Mouse (Mus musculus) urinary bladder, adult 18-20 months (tissue): Measurements from ENCODE around the gene Scn4a.

Source experiments
- DNase-seq, 2 experiments: peaks; one replicate each; pipeline ENCODE4 v3.0.0; 2022; ENCODE audit warnings: low spot score in 2 of 2, mixed read lengths in 2 of 2

The Scn4a gene

DNA sequence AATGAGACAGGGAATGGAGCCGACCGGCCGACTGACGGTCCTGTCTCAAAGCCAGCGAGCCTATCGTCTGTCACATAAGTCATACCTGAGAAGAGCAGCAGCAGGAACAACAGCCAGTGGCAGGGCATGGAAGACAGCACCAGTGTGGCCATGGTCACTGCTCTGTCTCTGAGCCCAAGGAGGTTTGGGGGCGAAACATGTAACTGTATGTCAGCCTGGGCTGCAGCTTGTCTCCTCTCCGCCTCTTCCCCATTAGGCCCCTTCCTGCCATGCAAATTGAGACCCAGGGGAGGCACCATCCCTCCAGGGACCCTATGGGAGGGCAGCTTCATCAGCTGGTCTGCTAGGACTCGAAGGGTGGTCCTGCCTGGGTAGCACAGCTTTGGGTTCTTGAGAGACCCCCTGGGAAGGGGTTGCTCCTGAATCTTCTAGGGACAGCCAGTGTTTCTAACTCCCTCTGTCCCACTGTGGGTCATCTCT lies 38.7 kb downstream of the Scn4a start, which contains the start of gene Cd79b:
Cd79b (minus strand) TSS at position 430 of the 480 bp plus-strand sequence.
- no peak for DNase-seq

GRCm38 (mm10) chr11:106313533-106313932 lies 39.6 kb downstream of the Scn4a start:
- peak; percentile 11 to 33 for DNase-seq

DNA sequence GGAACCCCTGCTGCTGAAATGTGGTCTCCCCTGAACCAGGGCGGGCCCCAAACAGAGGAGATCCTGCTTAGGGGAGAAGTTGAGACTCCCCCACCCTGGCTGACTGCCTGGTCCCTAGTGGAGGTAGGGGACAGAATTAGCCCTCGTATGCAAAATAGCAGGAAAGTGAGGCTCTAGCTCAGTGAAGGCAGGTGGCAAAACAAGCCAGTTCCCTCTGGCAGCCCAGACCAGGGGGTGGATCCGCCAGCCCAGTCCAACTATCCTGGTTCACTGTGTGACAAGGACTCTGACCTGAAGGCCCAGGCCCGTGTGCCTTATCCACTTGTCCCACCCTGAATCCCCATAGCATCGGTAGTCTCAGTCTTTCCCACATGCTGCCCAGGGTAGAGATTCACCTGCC lies 43.0 kb downstream of the Scn4a start:
- DNase-seq, result no peak

GRCm38 (mm10) chr11:106308162-106308561 lies 44.9 kb downstream of the Scn4a start:
- DNase-seq, result no peak

DNA sequence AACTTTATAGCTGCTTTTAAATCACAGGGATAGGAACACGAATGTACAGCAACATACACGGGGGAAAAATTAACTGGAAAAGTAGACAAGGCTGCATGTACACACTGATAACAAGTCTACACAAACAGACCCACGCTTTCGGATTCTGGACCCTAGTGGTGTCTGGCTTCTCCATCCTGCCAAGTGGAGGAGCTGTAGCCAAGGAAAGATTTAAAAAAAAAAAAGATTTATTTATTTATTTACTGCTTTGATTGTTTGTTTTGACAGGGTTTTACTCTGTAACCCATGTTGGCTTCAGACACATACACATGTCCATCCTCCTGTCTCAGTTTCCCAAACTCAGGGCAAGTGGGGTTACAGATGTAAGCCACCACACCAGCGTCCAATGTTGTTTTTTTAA lies 45.7 kb downstream of the Scn4a start:
- no peak for DNase-seq

- no peak for DNase-seq
Measured at GRCm38 (mm10) chr11:106306758-106307157, 46.3 kb downstream of the Scn4a start.

DNA sequence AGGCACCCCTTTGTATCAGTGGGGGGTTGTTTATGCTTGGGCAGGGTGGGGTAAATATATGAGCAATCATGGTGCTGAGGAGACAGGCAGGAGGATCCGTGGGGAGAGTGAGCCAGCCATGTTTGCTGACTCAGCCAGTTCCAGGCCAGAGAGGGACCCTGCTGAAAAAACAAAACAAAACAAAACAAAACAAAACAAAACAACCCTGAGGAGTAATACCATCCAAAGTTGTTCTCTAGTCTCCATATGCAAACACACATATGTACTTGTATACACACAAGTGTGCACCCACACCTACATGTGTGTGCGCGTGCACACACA lies 47.1 kb downstream of the Scn4a start:
- no peak for DNase-seq

DNA sequence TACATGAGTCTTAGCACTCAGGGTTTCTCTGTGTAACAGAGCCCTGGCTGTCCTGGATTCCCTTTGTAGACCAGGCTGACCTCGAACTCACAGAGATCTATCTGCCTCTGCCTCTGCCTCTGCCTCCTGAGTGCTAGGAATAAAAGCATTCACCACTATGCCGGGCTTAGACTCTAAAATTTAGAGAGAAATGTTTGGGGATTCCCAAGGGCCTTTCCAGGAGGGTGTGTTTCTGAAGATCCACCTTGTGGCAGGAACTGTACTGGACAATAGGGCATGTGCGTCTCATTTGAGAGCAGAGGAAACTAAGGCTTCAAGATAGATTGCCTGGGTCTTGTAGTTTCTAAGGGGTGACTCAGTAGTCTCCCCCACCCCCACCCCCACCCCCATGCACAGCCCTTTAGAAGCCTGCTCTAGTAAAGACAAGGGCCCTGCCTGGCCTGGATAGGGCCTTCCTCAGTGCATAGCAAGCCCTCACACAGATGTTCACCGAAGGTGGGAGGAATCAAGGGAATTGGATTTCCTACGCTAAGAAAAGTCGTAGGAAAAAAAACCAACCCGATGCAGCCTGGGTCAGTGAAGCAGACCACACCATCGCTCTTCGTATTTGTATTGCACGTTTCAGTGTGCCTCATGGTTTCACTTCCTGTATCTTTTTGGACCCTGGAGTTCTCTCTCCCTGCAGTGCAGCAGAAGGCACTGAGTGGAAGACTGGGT lies 47.6 kb downstream of the Scn4a start:
- DNase-seq, result no peak

GRCm38 (mm10) chr11:106302634-106303033 lies 50.5 kb downstream of the Scn4a start:
- DNase-seq, result peak in 1 of 2 experiments; percentile 30

DNA sequence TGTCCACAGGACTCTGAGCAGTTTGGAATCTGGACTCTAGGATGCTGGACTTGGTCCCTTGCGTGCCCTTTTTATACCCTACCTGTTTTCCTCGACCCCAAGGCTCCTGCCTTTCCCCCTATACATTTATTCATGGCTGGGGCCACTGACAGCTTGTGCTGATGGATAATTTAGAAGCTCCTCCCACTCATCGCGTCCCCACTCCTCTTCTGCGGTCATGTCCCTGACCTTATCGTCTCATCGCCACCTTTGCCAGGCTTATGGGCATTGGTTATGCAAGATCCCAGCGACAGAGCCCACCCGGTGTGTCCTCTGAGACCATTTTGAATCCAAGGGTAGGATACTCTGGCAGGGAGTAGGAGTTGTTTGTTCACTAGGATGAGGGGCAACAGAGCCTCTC lies 51.3 kb downstream of the Scn4a start, which contains the start of gene Gh:
Gh (minus strand) TSS at position 101 of the 400 bp plus-strand sequence.
- no peak for DNase-seq

- no peak for DNase-seq
Measured at GRCm38 (mm10) chr11:106291861-106292260, 61.2 kb downstream of the Scn4a start.

- no peak for DNase-seq
Measured at GRCm38 (mm10) chr11:106290376-106290775, 62.7 kb downstream of the Scn4a start.

DNA sequence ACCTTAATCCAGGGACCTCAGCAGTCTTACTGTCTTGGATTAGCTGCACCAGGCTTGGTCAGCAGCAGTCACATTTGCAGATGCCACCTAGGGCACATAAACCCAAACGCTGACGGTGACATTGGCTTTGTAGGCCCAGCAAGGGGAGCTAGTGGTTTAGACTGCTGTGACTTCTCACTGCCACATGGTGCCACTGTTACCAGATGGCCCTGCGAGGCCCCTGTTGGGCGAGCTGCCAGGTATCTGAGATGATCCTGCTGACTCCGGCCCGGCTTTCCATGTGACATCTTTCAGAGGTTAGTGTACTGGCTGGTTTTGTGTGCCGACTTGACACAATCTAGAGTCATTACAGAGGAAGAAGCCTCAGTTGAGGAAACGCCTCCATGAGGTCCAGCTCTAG lies 63.7 kb downstream of the Scn4a start:
- DNase-seq, result no peak

DNA sequence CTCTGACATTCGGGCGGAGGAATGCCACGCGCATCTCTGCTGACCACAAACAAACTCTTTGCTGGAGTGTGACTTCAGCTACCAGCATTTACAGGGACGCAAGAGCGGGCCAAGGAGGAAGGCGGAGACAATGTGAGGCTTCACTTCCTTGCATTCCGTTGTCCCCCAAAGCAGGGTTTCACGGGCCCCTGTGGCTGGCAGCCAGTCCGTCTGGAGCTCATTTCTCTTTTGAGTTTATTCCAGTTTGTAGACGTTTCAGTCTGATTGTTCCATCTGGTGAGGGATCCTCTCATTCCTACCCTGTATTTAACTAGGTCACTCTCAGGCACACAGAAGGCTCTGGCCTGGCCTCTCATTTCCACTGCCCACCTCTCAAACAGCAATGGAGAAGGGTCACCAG lies 66.1 kb downstream of the Scn4a start:
- no peak for DNase-seq

GRCm38 (mm10) chr11:106286206-106286605 lies 66.9 kb downstream of the Scn4a start:
- no peak for DNase-seq

GRCm38 (mm10) chr11:106284126-106284525 lies 69.0 kb downstream of the Scn4a start:
- no peak for DNase-seq

GRCm38 (mm10) chr11:106283371-106283770 lies 69.7 kb downstream of the Scn4a start:
- no peak for DNase-seq

- no peak for DNase-seq
Measured at GRCm38 (mm10) chr11:106282452-106282851, 70.6 kb downstream of the Scn4a start.

GRCm38 (mm10) chr11:106276454-106276853 lies 76.6 kb downstream of the Scn4a start, which contains the start of gene Tcam1:
TSS of gene Tcam1 (plus strand) at chr11:106276672.
- DNase-seq, result peak; percentile 89

GRCm38 (mm10) chr11:106274971-106275411 lies 78.1 kb downstream of the Scn4a start:
- peak in 1 of 2 experiments; percentile 60 for DNase-seq

GRCm38 (mm10) chr11:106274374-106274773 lies 78.7 kb downstream of the Scn4a start:
- no peak for DNase-seq

- no peak for DNase-seq
Measured at GRCm38 (mm10) chr11:106273811-106274210, 79.3 kb downstream of the Scn4a start.

DNA sequence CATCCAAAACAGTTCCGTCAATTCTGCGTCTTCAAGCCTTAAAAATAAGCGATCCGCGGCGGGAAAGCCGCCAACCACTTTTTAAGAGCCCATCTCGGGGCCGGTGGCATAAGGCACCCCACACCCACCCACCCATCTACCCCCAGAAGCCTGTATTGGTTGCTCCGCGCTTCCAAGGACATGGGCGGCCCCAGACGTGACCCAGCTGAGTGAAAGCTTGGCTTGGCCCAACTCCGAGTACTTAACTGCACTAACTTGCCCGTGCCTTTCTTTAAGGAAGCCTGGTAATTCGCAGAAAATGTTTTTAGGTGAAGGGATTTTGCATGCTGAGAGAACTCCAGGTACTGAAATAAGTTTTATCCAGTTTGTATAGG lies 79.8 kb downstream of the Scn4a start:
- DNase-seq, result no peak
